In genomic region chr6:128003542-128003941, GRCm38 (mm10) we compare ENCODE assay signal across 13 mouse cellular contexts.
DNase-seq lines count a peak whose midpoint lies in the region; ATAC-seq and TF ChIP-seq lines count a peak whose summit lies in the region.
"Had no signal": no experiment of that assay in that cellular context is flagged by ENCODE, and none has a peak within 500 bp of the region (broad histone marks: within the 10 kb centered on the region; RNA-seq: fewer than 3 reads in every experiment).

No protein-coding gene starts in this region.

- H3K4me1 ChIP-seq in heart, embryonic 15.5 days (replicated peaks): peaks cover 80% of the 10 kb centered on the region
- H3K4me1 ChIP-seq in lung, embryonic 16.5 days (replicated peaks; ENCODE audit: control insufficient read depth, insufficient read depth, low read length): peaks cover 19% of the 10 kb centered on the region
- H3K4me1 ChIP-seq in intestine, embryonic 15.5 days (replicated peaks): peaks cover 43% of the 10 kb centered on the region
- H3K4me1 ChIP-seq in small intestine, adult 2 months (ENCODE audit: control insufficient read depth, insufficient read depth, insufficient read length, low read length): peaks cover 1% of the 10 kb centered on the region; the same call in 1 of the 2 replicates
- H3K4me1 ChIP-seq in neural tube, embryonic 15.5 days: peaks cover 44% of the 10 kb centered on the region

- no peak overlapping the region for H3K4me3 ChIP-seq in heart, embryonic 15.5 days
- H3K4me3 ChIP-seq in lung, embryonic 16.5 days (ENCODE audit: low read length): no peak overlapping the region
- no peak overlapping the region for H3K4me3 ChIP-seq in intestine, embryonic 15.5 days (replicated peaks)
- no peak overlapping the region for H3K4me3 ChIP-seq in small intestine, adult 2 months (ENCODE audit: low read depth, low read length)
- H3K4me3 ChIP-seq in neural tube, embryonic 15.5 days (replicated peaks): no peak overlapping the region

- no peak for DNase-seq in heart, postnatal 10 days
- DNase-seq in lung, postnatal 36 days: no peak
- DNase-seq: adrenal gland, adult 8-10 months; left cerebral cortex, postnatal 4 days; right cerebral cortex, postnatal 25 days had no signal

- ATAC-seq in heart, embryonic 15.5 days (replicated peaks; ENCODE audit: insufficient number of reproducible peaks, insufficient read depth, low FRiP score, low read depth): no peak
- peak; percentile 57 for ATAC-seq in lung, embryonic 16.5 days (ENCODE audit: low read depth)
- peak; percentile 75 for ATAC-seq in intestine, embryonic 15.5 days
- ATAC-seq in neural tube, embryonic 15.5 days (ENCODE audit: low FRiP score): no peak
- no peak for ATAC-seq in granulocyte monocyte progenitor cell, adult 5-6 weeks (replicated peaks; ENCODE audit: poor library complexity, severe bottlenecking)
- ATAC-seq: inflammation-experienced regulatory T-cells, adult 6 months; Patski had no signal

- H3K27ac ChIP-seq in heart, embryonic 15.5 days: peak overlapping the region; percentile 61
- peak overlapping the region; percentile 35; the same call in 1 of the 2 replicates for H3K27ac ChIP-seq in lung, embryonic 16.5 days (ENCODE audit: low read length)
- peak overlapping the region; percentile 71 for H3K27ac ChIP-seq in intestine, embryonic 15.5 days
- peak overlapping the region; percentile 54 for H3K27ac ChIP-seq in small intestine, adult 2 months (ENCODE audit: insufficient read depth, low read depth, low read length)
- no peak overlapping the region for H3K27ac ChIP-seq in neural tube, embryonic 15.5 days (replicated peaks)

- no peak overlapping the region for H3K9ac ChIP-seq in heart, embryonic 15.5 days
- H3K9ac ChIP-seq in lung, embryonic 16.5 days (ENCODE audit: low read length): no peak overlapping the region
- 0 out of 2 replicates have a peak overlapping the region, but pooled peaks have one; percentile 9 for H3K9ac ChIP-seq in intestine, embryonic 15.5 days
- H3K9ac ChIP-seq in neural tube, embryonic 15.5 days (replicated peaks): no peak overlapping the region

- intact Hi-C loops in heart, postnatal 10 days (cut with DNase I): no loop called here

- WGBS in heart, embryonic 15.5 days: 40% methylated on average over 5 of the region's 5 CpGs
- 42% methylated on average over 5 of the region's 5 CpGs for WGBS in lung, embryonic 16.5 days
- 47% methylated on average over 5 of the region's 5 CpGs for WGBS in intestine, embryonic 15.5 days
- 68% methylated on average over 5 of the region's 5 CpGs for WGBS in small intestine, adult 2 months
- 70% methylated on average over 5 of the region's 5 CpGs for WGBS in neural tube, embryonic 15.5 days

- H3K9me3 ChIP-seq in heart, embryonic 15.5 days (replicated peaks): no peaks in the 10 kb centered on the region
- H3K9me3 ChIP-seq in lung, embryonic 16.5 days (ENCODE audit: control insufficient read depth, low read length): no peaks in the 10 kb centered on the region
- no peaks in the 10 kb centered on the region for H3K9me3 ChIP-seq in intestine, embryonic 15.5 days
- no peaks in the 10 kb centered on the region for H3K9me3 ChIP-seq in neural tube, embryonic 15.5 days (replicated peaks)

- no peak for TF ChIP-seq POLR2A in small intestine, adult 2 months (IDR thresholded peaks at IDR 0.05; ENCODE audit: low read depth, low read length)

- no peak overlapping the region for H3K4me2 ChIP-seq in heart, embryonic 15.5 days
- H3K4me2 ChIP-seq in lung, embryonic 16.5 days (ENCODE audit: low read depth, low read length): no peak overlapping the region
- no peak overlapping the region for H3K4me2 ChIP-seq in intestine, embryonic 15.5 days (replicated peaks)
- no peak overlapping the region for H3K4me2 ChIP-seq in neural tube, embryonic 15.5 days

- H3K36me3 ChIP-seq in heart, embryonic 15.5 days: no peaks in the 10 kb centered on the region
- no peaks in the 10 kb centered on the region for H3K36me3 ChIP-seq in lung, embryonic 16.5 days (ENCODE audit: control insufficient read depth, insufficient read depth, low read length)
- H3K36me3 ChIP-seq in intestine, embryonic 15.5 days: no peaks in the 10 kb centered on the region
- H3K36me3 ChIP-seq in small intestine, adult 2 months (ENCODE audit: control insufficient read depth, insufficient read depth, low read length): no peaks in the 10 kb centered on the region
- no peaks in the 10 kb centered on the region for H3K36me3 ChIP-seq in neural tube, embryonic 15.5 days

- H3K27me3 ChIP-seq in heart, embryonic 15.5 days: no peaks in the 10 kb centered on the region
- H3K27me3 ChIP-seq in lung, embryonic 16.5 days (ENCODE audit: control insufficient read depth, insufficient read depth, low read depth, low read length): no peaks in the 10 kb centered on the region
- H3K27me3 ChIP-seq in intestine, embryonic 15.5 days (replicated peaks): no peaks in the 10 kb centered on the region
- H3K27me3 ChIP-seq in small intestine, adult 2 months (ENCODE audit: control insufficient read depth, insufficient read depth, low read length): no peaks in the 10 kb centered on the region
- H3K27me3 ChIP-seq in neural tube, embryonic 15.5 days (replicated peaks): no peaks in the 10 kb centered on the region
- H3K27me3 ChIP-seq: Patski had no signal

- no peak for TF ChIP-seq CTCF in small intestine, adult 2 months (IDR thresholded peaks at IDR 0.05; ENCODE audit: extremely low read depth, insufficient read length, insufficient replicate concordance, low read depth, low read length)

Comparison
In these comparisons a context has a peak if more than half of its experiments do, and no peak if none do; other contexts are left out.
1. ATAC-seq: peak in lung, embryonic 16.5 days (single experiment) and intestine, embryonic 15.5 days (single experiment); none in heart, embryonic 15.5 days (single experiment), neural tube, embryonic 15.5 days (single experiment) and granulocyte monocyte progenitor cell, adult 5-6 weeks (single experiment).